Comparison of ENCODE assay signal across 19 mouse cellular contexts in the genomic region with DNA sequence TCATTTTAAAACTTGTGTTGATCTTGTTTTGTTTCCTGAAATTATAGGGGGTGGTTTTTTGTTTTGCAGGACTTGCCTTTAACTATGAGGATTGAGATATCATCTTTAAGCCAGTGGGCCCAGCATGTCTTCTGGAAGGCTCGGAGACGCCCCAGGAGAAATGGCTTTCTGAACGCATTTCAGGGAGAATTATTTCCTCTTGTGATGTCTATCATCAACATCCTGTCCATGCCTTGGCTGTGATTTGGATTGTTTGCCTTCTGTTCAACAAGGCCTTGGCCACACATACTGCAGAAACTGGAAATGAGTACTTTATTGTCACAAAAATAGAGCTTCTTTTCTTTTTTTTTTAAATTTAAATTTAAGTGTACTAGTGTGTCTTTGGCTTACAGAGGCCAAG.
DNase-seq lines count a peak whose midpoint lies in the region; ATAC-seq and TF ChIP-seq lines count a peak whose summit lies in the region.
"Had no signal": no experiment of that assay in that cellular context is flagged by ENCODE, and none has a peak within 500 bp of the region (broad histone marks: within the 10 kb centered on the region; RNA-seq: fewer than 3 reads in every experiment).

No protein-coding gene starts in this region.

- no peak for ATAC-seq in lung, embryonic 14.5 days (ENCODE audit: insufficient read depth)
- ATAC-seq: activated CD4-positive, CD25-positive, alpha-beta regulatory T cell, adult 4 months; CD4-positive, CD25-positive, alpha-beta regulatory T cell, adult 4 months; Patski had no signal

- H3K4me1 ChIP-seq in lung, embryonic 14.5 days (ENCODE audit: insufficient read depth) = peaks cover 4% of the 10 kb centered on the region; the same call in 1 of the 2 replicates

- no peak overlapping the region for H3K4me3 ChIP-seq in lung, embryonic 14.5 days (ENCODE audit: low read depth, low read length)

- 46% methylated on average over 3 of the region's 3 CpGs for WGBS in lung, embryonic 14.5 days

- H3K9me3 ChIP-seq in lung, embryonic 14.5 days (ENCODE audit: low read depth, low read length) = no peaks in the 10 kb centered on the region
- H3K9me3 ChIP-seq: G1E had no signal

- no peak overlapping the region for H3K4me2 ChIP-seq in lung, embryonic 14.5 days

- H3K27me3 ChIP-seq in lung, embryonic 14.5 days (ENCODE audit: insufficient read depth, low read length) = no peaks in the 10 kb centered on the region
- H3K27me3 ChIP-seq: CH12.LX, Patski had no signal

- H3K27ac ChIP-seq in lung, embryonic 14.5 days (ENCODE audit: low read depth) = no peak overlapping the region

- H3K9ac ChIP-seq in lung, embryonic 14.5 days = no peak overlapping the region

- TF ChIP-seq CTCF in lung, embryonic 14.5 days (IDR thresholded peaks at IDR 0.05; ENCODE audit: low read depth) = no peak

- intact Hi-C loops in heart, postnatal 25 days (cut with DNase I) = no loop called here

- peak; percentile 58 for DNase-seq in heart, adult 11 months
- no peak for DNase-seq in heart, postnatal 25 days (ENCODE audit: low spot score)
- peak; percentile 54 for DNase-seq in lung, embryonic 14.5 days
- no peak for DNase-seq in lung, postnatal 36 days
- DNase-seq: adrenal gland, adult 2 months; adrenal gland, adult 8-10 months; adrenal gland, postnatal 10 days; adrenal gland, postnatal 14 days; adrenal gland, postnatal 25 days; adrenal gland, postnatal 36 days; B cell, adult 2 months; cerebellum, adult 11 months; cerebellum, adult 11-12 months; cerebellum, adult 18-20 months had no signal

- H3K36me3 ChIP-seq in lung, embryonic 14.5 days (ENCODE audit: insufficient read depth) = no peaks in the 10 kb centered on the region
- H3K36me3 ChIP-seq: G1E had no signal

Comparison
In these comparisons a context has a peak if more than half of its experiments do, and no peak if none do; other contexts are left out.
1. DNase-seq: peak in heart, adult 11 months (single experiment) and lung, embryonic 14.5 days (single experiment); none in heart, postnatal 25 days (single experiment) and lung, postnatal 36 days (single experiment).